ENCODE assay signal across 8 mouse cellular contexts in the genomic region with DNA sequence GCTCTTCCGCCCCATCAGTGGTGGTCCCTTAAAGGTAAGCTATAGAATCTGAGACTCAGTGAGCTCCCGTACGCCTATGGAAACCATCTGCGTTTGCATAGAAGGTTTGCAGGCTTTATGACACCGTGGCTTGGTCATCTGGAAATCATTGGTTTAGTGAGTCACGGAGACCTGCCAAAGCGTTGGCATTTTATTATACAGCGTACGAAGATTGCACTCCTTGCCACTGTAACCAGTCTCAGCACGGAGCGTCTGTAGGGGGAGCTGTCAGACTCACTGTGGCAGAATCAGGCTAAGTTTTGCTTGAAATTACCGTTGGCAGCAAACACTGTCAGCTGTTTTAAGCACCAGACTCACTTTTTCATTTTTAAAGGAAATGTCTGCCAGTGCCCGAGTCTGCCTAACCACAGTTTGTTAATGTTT. TPM values are rescaled to one million over a fixed set of nuclear protein-coding genes. Genes with fewer than 3 reads are reported as not detected.
A peak's percentile ranks its signal among the peaks of the same experiment; 100 is the strongest.
DNase-seq lines count a peak whose midpoint lies in the region.

No protein-coding gene starts in this region.

- DNase-seq in adrenal gland, postnatal 36 days: peak; percentile 13 to 50
- DNase-seq in adrenal gland, adult 18-20 months (ENCODE audit: low spot score in 2 of 2): no peak
- peak; percentile 13 to 47 for DNase-seq in spleen, adult 18-20 months
- no peak for DNase-seq in spleen, postnatal 14 days (ENCODE audit: low spot score in 2 of 2)
- DNase-seq in frontal cortex, postnatal 25 days (ENCODE audit: low spot score in 2 of 2): peak; percentile 54 to 58
- DNase-seq in left cerebral cortex, postnatal 10 days (ENCODE audit: extremely low spot score in 1 of 2, low spot score in 2 of 2): peak; percentile 56 to 72
- peak; percentile 60 for DNase-seq in right cerebral cortex, postnatal 25 days
- no peak for DNase-seq in neural tube, embryonic 10.5 days (ENCODE audit: extremely low spot score, low spot score)

- intact Hi-C loops in left cerebral cortex, postnatal 10 days (cut with DNase I): no loop called here

RNA-seq across cellular contexts. Expression of a gene that starts 44.4 kb away (rescaled TPM):
- not detected for total RNA-seq in adrenal gland, postnatal 36 days (2021)
- not detected for total RNA-seq in adrenal gland, adult 18-20 months (2021)
- total RNA-seq in left cerebral cortex, postnatal 10 days (2021): 10 to 100 TPM; 10.6 to 11.1 TPM

RNA-seq across cellular contexts. Expression of a gene that starts 55.6 kb away (rescaled TPM):
- 10 to 100 TPM; 32.9 to 41.5 TPM for total RNA-seq in adrenal gland, postnatal 36 days (2021)
- 10 to 100 TPM; 37.2 to 52.7 TPM for total RNA-seq in adrenal gland, adult 18-20 months (2021)
- 10 to 100 TPM; 34.9 to 35.5 TPM for total RNA-seq in left cerebral cortex, postnatal 10 days (2021)

RNA-seq across cellular contexts. Expression of a gene that starts 56.0 kb away (rescaled TPM):
- not detected for total RNA-seq in adrenal gland, postnatal 36 days (2021)
- total RNA-seq in adrenal gland, adult 18-20 months (2021): not detected
- not detected for total RNA-seq in left cerebral cortex, postnatal 10 days (2021)

RNA-seq across cellular contexts. Expression of a gene that starts 56.4 kb away (rescaled TPM):
- 10 to 100 TPM; 27.5 to 32.4 TPM for total RNA-seq in adrenal gland, postnatal 36 days (2021)
- total RNA-seq in adrenal gland, adult 18-20 months (2021): 10 to 100 TPM; 24.4 to 27.2 TPM
- 10 to 100 TPM; 32.9 to 34.8 TPM for total RNA-seq in left cerebral cortex, postnatal 10 days (2021)

Comparison
In these comparisons a context has a peak if more than half of its experiments do, and no peak if none do; other contexts are left out.
1. DNase-seq: peak in adrenal gland, postnatal 36 days (2 of 2), spleen, adult 18-20 months (2 of 2), frontal cortex, postnatal 25 days (2 of 2), left cerebral cortex, postnatal 10 days (2 of 2) and right cerebral cortex, postnatal 25 days (single experiment); none in adrenal gland, adult 18-20 months (0 of 2), spleen, postnatal 14 days (0 of 2) and neural tube, embryonic 10.5 days (single experiment).
2. RNA of a gene that starts 44.4 kb away (total RNA-seq): 10.6 to 11.1 TPM in left cerebral cortex, postnatal 10 days; not detected in adrenal gland, postnatal 36 days and not detected in adrenal gland, adult 18-20 months; every median in the first group is over 10 times any median in the second.